Mouse (Mus musculus) frontal cortex, postnatal 14 days (tissue): Measurements from ENCODE around the gene Ripor3.

Experiments
- DNase-seq, 2 experiments: peaks; one replicate each; pipeline ENCODE4 v3.0.0; 2022; ENCODE audit warnings: low spot score in 2 of 2

Ripor3 gene

DNA sequence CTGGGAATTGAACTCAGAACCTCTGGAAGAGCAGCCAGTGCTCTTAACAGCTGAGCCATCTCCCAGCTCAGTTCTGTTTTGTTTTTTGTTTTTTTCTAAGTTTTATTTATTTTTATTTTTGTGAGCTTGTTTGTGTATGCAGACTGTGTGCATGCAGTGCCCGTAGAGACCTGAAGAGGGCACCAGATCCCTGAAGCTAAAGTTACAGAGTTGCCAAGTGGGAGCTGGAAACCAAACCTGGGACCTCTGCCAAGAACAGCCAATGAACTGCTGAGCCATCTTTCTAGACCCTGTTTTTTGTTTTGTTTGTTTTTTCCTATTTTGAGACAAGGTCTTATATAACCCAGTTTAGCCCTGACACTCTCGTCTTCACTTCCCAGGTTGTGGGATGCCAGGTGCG lies 18.0 kb upstream of the Ripor3 start:
- DNase-seq, result no peak

DNA sequence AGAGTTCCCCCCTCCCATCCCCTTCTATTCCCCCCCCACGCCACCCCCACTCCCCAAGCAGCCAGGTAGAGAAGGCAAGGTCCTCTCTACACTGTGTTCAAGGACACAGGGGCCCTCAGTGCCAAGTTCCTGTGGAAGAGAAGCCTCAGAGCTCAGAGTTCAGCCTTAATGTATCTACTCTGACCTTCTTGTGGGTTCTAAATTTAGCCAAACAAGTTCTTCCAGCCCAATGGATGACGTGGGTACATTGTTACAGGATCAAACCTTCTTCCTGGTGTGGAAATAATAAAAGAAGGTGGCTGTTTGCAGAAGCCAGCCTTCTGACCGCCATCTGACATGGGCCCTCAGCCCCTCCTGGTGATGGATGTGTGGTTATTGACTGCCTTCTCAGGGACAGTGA lies 16.0 kb upstream of the Ripor3 start:
- DNase-seq, result no peak

GRCm38 (mm10) chr2:168025882-168026281 lies 15.5 kb upstream of the Ripor3 start:
- no peak for DNase-seq

- DNase-seq, result peak; percentile 38 to 43
These were observed 14.8 kb upstream of the Ripor3 start for GRCm38 (mm10) chr2:168025174-168025573.

DNA sequence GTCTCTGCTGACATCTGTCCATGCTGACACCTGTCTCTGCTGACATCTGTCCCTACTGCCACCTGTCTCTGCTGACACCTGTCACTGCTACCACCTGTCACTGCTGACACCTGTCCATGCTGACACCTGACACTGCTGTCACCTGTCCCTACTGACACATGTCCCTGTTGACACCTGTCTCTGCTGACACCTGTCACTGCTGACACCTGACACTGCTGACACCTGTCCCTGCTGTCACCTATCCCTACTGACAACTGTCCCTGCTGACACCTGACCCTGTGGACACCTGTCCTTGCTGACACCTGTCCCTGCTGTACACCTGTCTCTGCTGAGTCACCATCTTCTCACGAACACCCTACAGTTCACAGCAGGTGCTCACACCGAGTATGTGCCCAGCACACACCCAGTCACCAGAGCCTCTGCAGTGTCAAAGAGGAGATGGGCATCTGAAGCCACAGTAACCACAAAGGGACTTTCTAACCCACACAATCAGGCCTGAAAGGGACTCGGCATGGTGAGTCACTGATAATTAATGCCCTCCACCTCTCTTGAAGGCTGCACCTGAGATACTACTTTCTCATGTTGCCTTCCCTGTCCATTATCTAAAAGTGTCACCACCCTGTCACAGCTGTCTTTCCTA lies 13.5 kb upstream of the Ripor3 start:
- DNase-seq, result no peak

- no peak for DNase-seq
These were observed 8.8 kb upstream of the Ripor3 start for GRCm38 (mm10) chr2:168019201-168019715.

DNA sequence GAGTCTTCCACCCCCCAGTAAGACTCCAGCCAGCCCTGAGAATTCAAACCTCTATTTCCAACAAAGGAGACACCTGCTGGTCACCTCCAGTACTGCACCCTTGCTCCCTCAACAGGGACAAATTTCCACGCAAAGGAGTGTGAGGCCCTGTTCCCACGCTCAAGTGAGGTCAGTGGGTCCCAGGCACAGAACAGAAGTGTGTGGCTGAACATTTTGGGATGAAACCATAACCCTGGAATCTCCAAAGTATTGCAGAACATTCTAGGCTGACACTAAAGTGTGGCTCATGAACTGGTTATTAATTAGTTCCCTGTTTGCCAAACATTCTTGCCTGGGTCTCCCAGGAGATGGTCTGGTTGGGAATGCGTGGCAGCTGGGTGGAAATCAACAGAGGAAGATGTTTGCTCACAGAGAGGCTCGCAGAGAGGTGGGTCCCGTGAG lies 6.6 kb upstream of the Ripor3 start:
- DNase-seq, result peak in 1 of 2 experiments; percentile 68

DNA sequence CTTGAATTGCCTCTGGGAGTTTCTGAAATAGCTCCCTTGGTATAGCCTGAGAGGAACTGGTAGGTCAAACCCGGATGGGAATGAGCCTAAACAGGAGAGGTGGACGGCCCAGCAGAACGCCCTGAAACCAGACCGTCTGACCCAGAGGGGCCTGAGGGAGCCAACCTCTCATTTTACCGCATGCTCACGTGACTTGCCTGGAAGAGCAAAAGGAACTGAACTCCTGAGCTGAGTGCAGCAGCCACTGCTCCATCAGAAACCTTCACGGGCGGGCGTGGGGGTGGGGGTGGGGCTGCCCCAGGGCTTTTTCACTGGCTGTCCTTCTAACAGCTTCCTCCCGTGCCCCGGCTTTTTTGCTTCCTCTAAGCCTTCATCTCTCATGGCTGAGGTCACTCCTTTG lies 475 bp upstream of the Ripor3 start:
- DNase-seq, result no peak

GRCm38 (mm10) chr2:168008132-168008531 lies 2.3 kb downstream of the Ripor3 start:
- DNase-seq, result no peak

DNA sequence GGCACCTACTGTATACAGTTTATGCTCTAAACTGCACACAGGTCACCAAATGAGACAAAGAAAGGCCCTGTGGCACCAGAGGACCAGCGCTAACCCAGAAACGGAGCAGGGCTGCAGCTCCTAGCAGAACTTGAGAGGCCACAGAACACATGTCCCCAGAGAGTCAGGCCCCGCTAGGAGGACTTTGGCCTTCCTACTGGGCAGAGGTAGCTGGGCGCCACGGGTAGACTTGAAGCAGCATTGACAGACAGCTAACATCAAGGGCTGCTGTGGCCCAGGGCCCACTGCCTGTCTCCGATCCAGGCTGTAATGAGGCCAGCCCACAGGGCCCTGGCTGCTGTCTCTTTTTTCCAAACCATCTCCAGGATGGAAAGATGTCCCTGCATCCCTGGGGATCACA lies 3.9 kb downstream of the Ripor3 start:
- no peak for DNase-seq

GRCm38 (mm10) chr2:168005616-168006015 lies 4.8 kb downstream of the Ripor3 start:
- no peak for DNase-seq

DNA sequence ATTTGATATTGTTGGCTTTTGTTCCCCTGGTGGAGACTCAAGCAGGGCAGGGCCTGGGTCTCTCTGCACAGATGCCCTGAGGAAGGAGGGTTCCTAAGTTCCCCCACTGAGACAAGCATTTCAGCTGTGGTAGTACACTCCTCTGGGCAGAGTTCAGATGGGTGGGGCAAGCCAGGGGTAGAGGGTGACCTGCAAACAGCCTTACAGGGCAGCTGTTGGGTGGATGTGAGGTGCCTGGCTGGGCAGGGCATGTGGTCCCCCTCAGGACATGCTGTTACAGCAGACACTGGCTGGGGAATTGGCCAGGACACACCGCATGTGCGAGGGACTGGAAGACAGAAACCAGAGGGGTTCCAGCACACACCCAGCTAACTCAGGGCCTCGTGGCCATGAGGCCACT lies 5.4 kb downstream of the Ripor3 start:
- no peak for DNase-seq

- no peak for DNase-seq
These were observed 6.0 kb downstream of the Ripor3 start for GRCm38 (mm10) chr2:168004369-168004768.

GRCm38 (mm10) chr2:168003431-168003830 lies 7.0 kb downstream of the Ripor3 start:
- no peak for DNase-seq

GRCm38 (mm10) chr2:168002884-168003283 lies 7.5 kb downstream of the Ripor3 start:
- DNase-seq, result no peak

GRCm38 (mm10) chr2:168002188-168002587 lies 8.2 kb downstream of the Ripor3 start:
- DNase-seq, result no peak

GRCm38 (mm10) chr2:167999145-167999743 lies 11.2 kb downstream of the Ripor3 start:
- no peak for DNase-seq

GRCm38 (mm10) chr2:167997562-167997961 lies 12.9 kb downstream of the Ripor3 start:
- DNase-seq, result no peak

- DNase-seq, result no peak
These were observed 13.7 kb downstream of the Ripor3 start for GRCm38 (mm10) chr2:167996672-167997215.

- no peak for DNase-seq
These were observed 14.4 kb downstream of the Ripor3 start for GRCm38 (mm10) chr2:167995870-167996635.

- DNase-seq, result no peak
These were observed 17.2 kb downstream of the Ripor3 start for GRCm38 (mm10) chr2:167993260-167993659.

DNA sequence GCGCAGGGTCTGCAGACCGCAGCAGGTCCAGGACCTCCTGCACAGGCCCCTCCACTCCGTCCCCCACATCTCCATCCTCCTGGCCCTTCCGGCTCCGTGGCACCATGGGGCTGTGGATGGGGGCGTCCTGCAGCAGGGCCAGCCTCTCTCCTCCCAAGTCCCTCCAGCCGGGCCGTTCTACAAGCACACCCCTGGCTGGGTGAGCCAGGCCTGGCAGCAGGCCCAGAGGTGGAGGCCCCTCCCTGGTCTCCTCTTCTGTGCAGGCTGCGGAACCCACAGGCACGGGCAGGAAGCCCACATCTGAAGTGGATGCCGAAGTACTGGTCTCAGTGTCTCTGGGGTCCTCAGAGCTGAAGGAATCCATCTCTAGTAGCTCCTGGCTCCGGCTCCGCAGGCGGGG lies 21.1 kb downstream of the Ripor3 start:
- no peak for DNase-seq
